Mouse (Mus musculus): ENCODE data around the gene Gadd45b. TPM values are rescaled to one million over a fixed set of nuclear protein-coding genes. Genes with fewer than 3 reads are reported as not detected.

Gadd45b gene
- 4.0 and 4.9 TPM in 2 replicates for polyA plus RNA-seq (2015; fragmentation: Nextera tagmentation; extraction: Ambion mirVana)

DNA sequence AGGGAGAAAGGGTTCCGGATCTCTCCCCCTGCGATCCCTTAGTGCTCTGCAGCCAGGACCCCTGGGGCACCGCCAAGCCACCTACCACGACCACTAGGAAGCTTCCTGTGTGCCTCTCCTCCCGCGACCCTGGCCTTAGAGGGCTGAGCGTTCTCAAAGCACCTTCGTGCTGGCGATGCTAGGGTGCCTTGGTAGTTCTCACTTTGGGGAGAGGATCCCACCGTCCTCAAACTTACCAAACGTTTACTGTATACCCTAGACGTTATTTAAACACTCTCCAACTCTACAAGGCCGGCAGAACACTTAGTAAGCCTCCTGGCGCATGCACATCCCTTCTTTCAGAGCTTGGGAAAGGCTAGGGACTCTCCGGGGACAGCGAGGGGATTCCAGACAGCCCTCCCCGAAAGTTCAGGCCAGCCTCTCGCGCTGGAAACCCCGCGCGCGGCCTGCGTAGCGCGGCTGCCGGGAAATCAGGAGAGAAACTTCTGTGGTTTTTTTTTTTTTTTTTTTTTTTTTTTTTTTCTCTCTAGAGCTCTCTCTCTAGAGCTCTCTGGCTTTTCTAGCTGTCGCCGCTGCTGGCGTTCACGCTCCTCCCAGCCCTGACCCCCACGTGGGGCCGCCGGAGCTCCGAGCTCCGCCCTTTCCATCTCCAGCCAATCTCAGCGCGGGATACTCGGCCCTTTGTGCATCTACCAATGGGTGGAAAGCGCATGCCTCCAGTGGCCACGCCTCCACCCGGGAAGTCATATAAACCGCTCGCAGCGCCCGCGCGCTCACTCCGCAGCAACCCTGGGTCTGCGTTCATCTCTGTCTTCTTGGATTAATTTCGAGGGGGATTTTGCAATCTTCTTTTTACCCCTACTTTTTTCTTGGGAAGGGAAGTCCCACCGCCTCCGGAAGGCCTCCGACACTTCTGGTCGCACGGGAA is at the start of gene Gadd45b:
Gene Gadd45b (plus strand): TSS at position 775 of the 928 bp plus-strand sequence.
- Histone ChIP-seq H3K27ac (peak within 1 kb of the TSS; percentile 74), H3K4me2 (replicated peaks) (peak within 1 kb of the TSS; percentile 79), H3K27me3 (peaks cover 43% of the 10 kb centered on the region), H3K9me3 (no peaks in the 10 kb centered on the region), H3K4me3 (replicated peaks) (peak within 1 kb of the TSS; percentile 51), H3K9ac (replicated peaks) (peak within 1 kb of the TSS; percentile 73), H3K36me3 (no peaks in the 10 kb centered on the region), H3K4me1 (replicated peaks) (peaks cover 47% of the 10 kb centered on the region)
- peak; percentile 83 for ATAC-seq
- 0% methylated on average over 56 of the region's 56 CpGs for WGBS

DNA sequence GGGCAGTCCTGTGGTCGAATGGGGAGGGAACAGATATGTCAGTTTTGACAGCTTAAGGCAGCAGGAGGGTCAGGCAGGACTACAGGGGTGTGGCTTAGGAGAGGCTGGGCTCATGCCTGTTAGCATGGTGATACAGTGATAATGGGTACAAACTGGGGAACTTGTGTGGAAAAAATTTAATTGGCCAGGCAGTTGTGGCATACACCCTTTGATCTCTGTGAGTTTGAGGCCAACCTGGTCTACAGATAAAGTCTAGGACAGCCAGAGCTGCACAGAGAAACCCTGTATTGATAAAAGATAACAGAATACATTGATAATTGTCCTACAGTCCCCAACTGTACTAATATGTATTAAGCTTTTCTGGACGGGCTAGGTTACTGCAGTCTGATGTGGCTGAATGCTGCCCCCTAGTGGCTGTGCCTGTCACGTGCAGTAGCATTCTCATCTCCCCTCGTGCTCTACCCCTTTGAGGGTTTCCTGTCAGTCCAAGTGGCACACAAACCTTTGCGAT is 49.7 kb upstream of the Gadd45b start:
- Histone ChIP-seq H3K27me3 (no peaks in the 10 kb centered on the region), H3K9me3 (no peaks in the 10 kb centered on the region), H3K27ac (no peak overlapping the region), H3K4me3 (replicated peaks) (no peak overlapping the region), H3K4me1 (replicated peaks) (0 out of 2 replicates have a peak, but pooled peaks cover 3% of the 10 kb centered on the region), H3K4me2 (replicated peaks) (no peak overlapping the region), H3K36me3 (no peaks in the 10 kb centered on the region), H3K9ac (replicated peaks) (no peak overlapping the region)
- WGBS, result 21% methylated on average over 5 of the region's 5 CpGs
- no peak for ATAC-seq

DNA sequence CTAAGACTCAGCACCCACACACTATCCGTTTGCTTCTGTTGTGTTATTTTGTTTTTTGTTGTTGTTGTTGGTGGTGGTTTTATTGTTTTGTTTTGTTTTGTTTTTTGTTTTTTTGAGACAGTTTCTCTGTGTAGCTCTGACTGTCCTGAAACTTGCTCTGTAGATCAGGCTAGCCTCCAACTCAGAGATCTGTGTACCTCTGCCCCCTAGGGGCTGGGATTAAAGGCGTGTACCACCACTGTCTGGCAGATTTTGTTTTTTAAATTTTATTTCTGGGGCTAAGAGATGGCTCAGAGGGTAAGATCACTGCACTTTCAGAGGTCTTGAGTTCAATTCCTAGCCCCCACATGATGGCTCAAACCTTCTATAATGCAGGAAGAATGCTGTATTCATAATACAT is 49.0 kb upstream of the Gadd45b start:
- no peak for ATAC-seq
- 74% methylated on average over 2 of the region's 2 CpGs for WGBS
- Histone ChIP-seq H3K9ac (replicated peaks) (no peak overlapping the region), H3K36me3 (no peaks in the 10 kb centered on the region), H3K4me2 (replicated peaks) (no peak overlapping the region), H3K4me1 (replicated peaks) (0 out of 2 replicates have a peak, but pooled peaks cover 3% of the 10 kb centered on the region), H3K27ac (no peak overlapping the region), H3K4me3 (replicated peaks) (no peak overlapping the region), H3K27me3 (no peaks in the 10 kb centered on the region), H3K9me3 (no peaks in the 10 kb centered on the region)

DNA sequence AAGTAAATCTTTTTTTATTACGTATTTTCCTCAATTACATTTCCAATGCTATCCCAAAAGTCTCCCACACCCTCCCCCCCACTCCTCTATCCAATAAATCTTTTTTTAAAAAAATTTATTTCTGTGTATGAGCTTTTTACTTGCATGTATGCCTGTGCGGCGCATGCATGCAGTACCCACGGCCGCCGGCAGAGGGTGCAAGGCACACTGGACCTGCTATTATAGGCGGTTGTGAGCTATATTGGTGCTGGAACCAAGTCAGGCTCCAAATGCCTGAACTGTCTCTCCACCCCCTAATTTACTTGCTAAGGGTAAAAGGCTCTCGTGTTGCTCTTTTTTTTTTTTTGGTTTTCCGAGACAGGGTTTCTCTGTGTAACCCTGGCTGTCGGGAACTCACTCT is 48.6 kb upstream of the Gadd45b start:
- Histone ChIP-seq H3K36me3 (no peaks in the 10 kb centered on the region), H3K9ac (replicated peaks) (no peak overlapping the region), H3K9me3 (no peaks in the 10 kb centered on the region), H3K4me1 (replicated peaks) (0 out of 2 replicates have a peak, but pooled peaks cover 1% of the 10 kb centered on the region), H3K4me2 (replicated peaks) (no peak overlapping the region), H3K27me3 (no peaks in the 10 kb centered on the region), H3K4me3 (replicated peaks) (no peak overlapping the region), H3K27ac (no peak overlapping the region)
- WGBS, result 28% methylated on average over 10 of the region's 10 CpGs
- no peak for ATAC-seq

DNA sequence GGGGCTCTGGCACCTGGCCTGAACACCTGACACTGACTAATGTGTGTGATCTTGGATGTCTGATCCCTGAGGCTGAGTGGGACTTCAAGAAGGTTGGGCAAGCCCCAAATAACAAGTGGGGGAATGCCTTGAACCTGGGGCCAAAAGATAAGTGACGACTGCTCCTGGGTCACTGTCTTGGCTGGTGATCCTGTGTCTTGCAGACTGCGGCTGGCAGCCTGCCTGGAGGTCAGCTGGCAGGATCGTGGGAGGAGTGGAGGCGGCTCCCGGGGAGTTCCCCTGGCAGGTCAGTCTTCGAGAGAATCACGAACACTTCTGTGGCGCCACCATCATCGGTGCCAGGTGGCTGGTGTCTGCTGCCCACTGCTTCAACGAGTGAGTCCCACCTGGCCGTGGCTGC is 42.7 kb upstream of the Gadd45b start:
- H3K9me3 ChIP-seq, result no peaks in the 10 kb centered on the region
- H3K4me3 ChIP-seq (replicated peaks), result no peak overlapping the region
- H3K27me3 ChIP-seq, result peaks cover 24% of the 10 kb centered on the region
- 81% methylated on average over 11 of the region's 11 CpGs for WGBS
- ATAC-seq, result no peak
- no peak overlapping the region for H3K27ac ChIP-seq
- no peak overlapping the region for H3K4me2 ChIP-seq (replicated peaks)
- H3K9ac ChIP-seq (replicated peaks), result no peak overlapping the region
- no peaks in the 10 kb centered on the region for H3K36me3 ChIP-seq
- no peaks in the 10 kb centered on the region for H3K4me1 ChIP-seq (replicated peaks)

DNA sequence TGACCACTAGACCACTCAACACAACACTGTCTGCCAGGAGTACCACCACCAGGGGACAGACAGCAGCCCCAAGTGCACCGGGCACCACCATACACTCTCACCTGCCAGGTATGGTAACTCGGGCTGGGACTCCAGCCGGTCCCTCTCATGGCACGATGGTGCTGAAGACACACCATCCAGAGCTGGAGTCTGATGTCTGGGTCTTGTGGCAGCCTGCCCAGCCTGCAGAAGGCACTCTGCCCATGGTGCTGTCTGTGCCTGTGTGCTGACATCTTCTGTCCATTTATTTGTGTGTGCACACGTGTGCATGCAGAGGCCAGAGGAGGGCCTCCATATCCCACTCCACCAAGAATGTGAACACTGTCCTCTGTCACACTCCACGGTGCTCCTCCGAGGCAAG is 34.8 kb upstream of the Gadd45b start:
- WGBS, result 89% methylated on average over 7 of the region's 7 CpGs
- H3K4me3 ChIP-seq (replicated peaks), result no peak overlapping the region
- peaks cover 19% of the 10 kb centered on the region for H3K4me1 ChIP-seq (replicated peaks)
- no peak for ATAC-seq
- H3K36me3 ChIP-seq, result peaks cover 21% of the 10 kb centered on the region
- peaks cover 2% of the 10 kb centered on the region; the same call in 1 of the 2 replicates for H3K27me3 ChIP-seq
- H3K9ac ChIP-seq (replicated peaks), result no peak overlapping the region
- H3K27ac ChIP-seq, result no peak overlapping the region
- no peak overlapping the region for H3K4me2 ChIP-seq (replicated peaks)
- H3K9me3 ChIP-seq, result no peaks in the 10 kb centered on the region

DNA sequence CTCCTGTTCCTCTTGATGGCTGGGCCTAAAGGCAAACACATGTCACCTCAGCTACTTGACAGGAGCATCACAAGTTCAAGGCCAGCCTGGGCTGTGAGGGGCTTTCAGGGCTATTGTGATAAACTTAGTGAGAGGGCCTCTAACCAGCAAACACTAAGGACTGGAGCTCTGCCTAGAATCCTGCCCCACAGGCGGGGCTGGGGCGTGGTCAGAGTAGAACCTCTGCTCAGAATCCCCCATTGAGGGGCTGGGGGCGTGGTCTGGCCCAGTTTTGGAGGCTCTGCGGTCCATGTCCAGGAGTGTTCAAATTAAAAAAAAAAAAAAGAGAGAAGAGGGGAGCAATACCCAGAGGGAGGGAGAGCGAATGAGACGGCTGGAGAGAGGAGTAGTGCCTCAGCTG is 34.2 kb upstream of the Gadd45b start:
- WGBS, result 79% methylated on average over 6 of the region's 6 CpGs
- no peak overlapping the region for H3K27ac ChIP-seq
- peaks cover 21% of the 10 kb centered on the region for H3K36me3 ChIP-seq

DNA sequence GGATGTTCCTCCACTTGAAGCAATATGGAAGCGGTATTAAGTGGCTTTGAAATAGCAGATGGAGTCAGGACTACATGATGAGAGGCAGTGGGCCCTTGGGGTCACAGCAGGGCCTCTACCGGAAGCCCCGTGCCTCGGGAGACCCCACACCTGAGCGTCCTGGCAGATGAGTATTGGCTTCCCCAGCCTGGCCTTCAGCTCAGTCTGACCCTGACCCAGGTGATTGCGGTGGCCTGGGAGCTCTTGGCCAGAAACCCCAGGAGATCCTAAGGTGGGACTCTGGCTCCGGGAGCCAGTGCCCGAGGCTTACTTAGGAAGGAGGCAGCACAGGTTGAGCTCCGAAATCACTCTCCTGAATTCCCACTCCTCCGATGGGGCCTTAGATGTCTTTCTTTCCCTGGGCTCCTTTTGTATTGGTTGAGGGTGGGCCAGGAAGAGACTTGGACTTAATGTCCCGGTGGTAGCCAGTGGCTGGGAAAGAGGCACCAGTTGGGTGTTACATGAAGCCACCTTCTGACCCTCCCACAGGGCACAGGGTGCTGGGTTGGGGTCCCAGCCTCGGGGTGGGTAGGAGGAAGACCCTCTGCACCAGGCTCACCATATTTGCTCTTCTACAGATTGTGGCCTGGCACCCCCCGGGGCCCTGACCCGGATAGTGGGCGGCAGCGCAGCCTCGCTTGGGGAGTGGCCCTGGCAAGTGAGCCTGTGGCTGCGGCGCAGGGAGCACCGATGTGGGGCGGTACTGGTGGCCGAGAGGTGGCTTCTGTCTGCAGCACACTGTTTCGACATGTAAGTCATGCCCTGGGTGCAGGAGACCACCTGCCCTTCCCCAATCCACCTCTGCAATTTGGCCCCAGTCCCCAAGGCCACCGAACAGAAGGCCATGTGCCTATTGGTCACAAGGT is 33.0 kb upstream of the Gadd45b start:
- 72% methylated on average over 24 of the region's 24 CpGs for WGBS
- no peak overlapping the region for H3K4me3 ChIP-seq (replicated peaks)
- no peaks in the 10 kb centered on the region for H3K9me3 ChIP-seq
- H3K9ac ChIP-seq (replicated peaks), result no peak overlapping the region
- H3K4me1 ChIP-seq (replicated peaks), result peaks cover 19% of the 10 kb centered on the region
- no peak for ATAC-seq
- H3K27me3 ChIP-seq, result no peaks in the 10 kb centered on the region
- H3K27ac ChIP-seq, result no peak overlapping the region
- peaks cover 22% of the 10 kb centered on the region for H3K36me3 ChIP-seq
- no peak overlapping the region for H3K4me2 ChIP-seq (replicated peaks)

More for the DNA sequence above, 34.2 kb upstream of the Gadd45b start:
- no peaks in the 10 kb centered on the region for H3K27me3 ChIP-seq
- no peaks in the 10 kb centered on the region for H3K9me3 ChIP-seq
- peaks cover 19% of the 10 kb centered on the region for H3K4me1 ChIP-seq (replicated peaks)
- no peak overlapping the region for H3K9ac ChIP-seq (replicated peaks)
- no peak overlapping the region for H3K4me2 ChIP-seq (replicated peaks)
- ATAC-seq, result no peak
- H3K4me3 ChIP-seq (replicated peaks), result no peak overlapping the region

DNA sequence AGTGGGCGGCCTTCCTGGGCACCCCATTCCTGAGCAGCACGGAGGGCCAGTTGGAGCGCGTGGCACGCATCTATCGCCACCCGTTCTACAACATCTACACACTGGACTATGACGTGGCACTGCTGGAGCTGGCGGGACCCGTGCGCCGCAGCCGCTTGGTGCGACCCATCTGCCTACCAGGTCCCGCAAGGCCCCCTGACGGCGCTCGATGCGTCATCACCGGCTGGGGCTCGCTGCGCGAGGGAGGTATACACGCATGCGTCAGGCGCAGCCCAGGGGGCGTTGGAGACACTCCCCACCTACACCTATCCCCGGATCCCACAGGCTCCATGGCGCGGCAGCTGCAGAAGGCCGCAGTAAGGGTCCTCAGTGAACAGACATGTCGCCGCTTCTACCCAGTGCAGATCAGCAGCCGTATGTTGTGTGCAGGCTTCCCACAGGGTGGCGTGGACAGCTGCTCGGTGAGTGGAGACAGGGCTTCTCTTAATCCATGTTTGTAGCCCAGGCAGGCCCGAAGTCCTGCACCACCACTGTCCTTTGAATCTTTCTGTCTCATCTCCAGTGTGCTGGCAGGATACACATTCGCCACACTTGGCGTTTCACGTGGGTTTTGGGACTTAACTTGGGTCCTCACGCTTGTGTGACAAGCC is 31.9 kb upstream of the Gadd45b start:
- Histone ChIP-seq H3K4me1 (replicated peaks) (peaks cover 19% of the 10 kb centered on the region), H3K27ac (no peak overlapping the region), H3K9ac (replicated peaks) (peak overlapping the region; percentile 39; the same call in 1 of the 2 replicates), H3K27me3 (no peaks in the 10 kb centered on the region), H3K4me3 (replicated peaks) (no peak overlapping the region), H3K9me3 (no peaks in the 10 kb centered on the region), H3K36me3 (peaks cover 33% of the 10 kb centered on the region), H3K4me2 (replicated peaks) (0 out of 2 replicates have a peak overlapping the region, but pooled peaks have one; percentile 15)
- 29% methylated on average over 41 of the region's 41 CpGs for WGBS
- ATAC-seq, result no peak

DNA sequence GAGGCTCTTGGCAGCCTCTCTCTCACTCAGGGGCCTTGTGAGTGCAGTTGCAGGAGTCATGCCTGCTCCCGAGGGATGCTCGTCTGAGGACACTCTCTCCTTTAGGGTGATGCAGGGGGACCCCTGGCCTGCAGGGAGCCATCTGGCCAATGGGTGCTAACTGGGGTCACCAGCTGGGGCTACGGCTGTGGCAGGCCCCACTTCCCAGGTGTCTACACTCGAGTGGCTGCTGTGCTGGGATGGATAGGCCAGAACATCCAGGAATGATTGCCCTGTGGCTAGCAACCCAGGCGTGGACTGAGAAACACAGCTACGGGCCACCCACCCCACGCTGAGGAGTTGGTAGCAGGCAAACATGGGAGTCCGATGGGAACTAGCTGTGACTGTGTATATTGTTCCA is 30.8 kb upstream of the Gadd45b start:
- WGBS, result 90% methylated on average over 8 of the region's 8 CpGs
- Histone ChIP-seq H3K9ac (replicated peaks) (peak overlapping the region; percentile 89; the same call in 1 of the 2 replicates), H3K4me2 (replicated peaks) (peak overlapping the region; percentile 78)

DNA sequence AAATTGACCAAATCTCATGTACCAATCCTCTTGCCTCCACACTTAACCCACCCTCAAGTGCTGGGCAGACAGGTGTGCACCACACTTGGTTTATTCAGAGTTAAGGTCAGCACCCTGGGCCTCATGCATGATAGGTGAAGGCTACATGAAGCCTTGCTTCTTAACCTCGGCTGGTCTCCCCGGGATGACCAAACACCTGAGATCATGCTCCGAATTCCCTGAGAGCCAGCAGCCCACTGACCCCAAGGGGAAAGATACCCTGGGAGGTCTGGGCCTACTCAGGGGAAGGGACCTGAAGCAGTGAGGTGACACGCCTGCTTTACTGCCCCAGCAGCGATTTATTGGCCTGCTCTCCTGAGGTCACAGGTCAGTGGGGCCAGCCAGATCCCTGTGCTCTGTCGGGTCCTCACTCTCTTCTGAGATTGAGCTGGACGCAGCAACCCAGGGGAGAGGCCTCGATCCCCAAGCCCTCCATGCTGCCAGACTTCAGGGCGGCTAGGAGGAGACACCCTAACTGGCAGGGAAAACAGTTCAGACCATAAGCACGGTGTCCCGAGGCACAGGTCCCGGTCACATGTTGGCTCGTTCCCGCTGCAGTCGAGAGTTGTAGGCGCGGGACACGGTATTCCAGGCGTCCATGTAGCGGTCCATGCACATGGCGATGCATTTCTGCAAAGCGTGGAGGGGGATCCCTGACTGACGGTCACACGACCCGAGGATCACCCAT is 30.1 kb upstream of the Gadd45b start:
- peaks cover 19% of the 10 kb centered on the region for H3K4me1 ChIP-seq (replicated peaks)
- peaks cover 51% of the 10 kb centered on the region for H3K36me3 ChIP-seq
- H3K27ac ChIP-seq, result peak overlapping the region; percentile 89
- ATAC-seq, result no peak; the same call in 1 of the 2 replicates
- H3K9ac ChIP-seq (replicated peaks), result peak overlapping the region; percentile 89
- H3K9me3 ChIP-seq, result no peaks in the 10 kb centered on the region
- WGBS, result 14% methylated on average over 25 of the region's 25 CpGs
- no peaks in the 10 kb centered on the region for H3K27me3 ChIP-seq
- peak overlapping the region; percentile 90 for H3K4me3 ChIP-seq (replicated peaks)
- peak overlapping the region; percentile 78 for H3K4me2 ChIP-seq (replicated peaks)

More for the DNA sequence above, 30.8 kb upstream of the Gadd45b start:
- H3K9me3 ChIP-seq, result no peaks in the 10 kb centered on the region
- no peak for ATAC-seq
- no peak overlapping the region for H3K27ac ChIP-seq
- H3K4me1 ChIP-seq (replicated peaks), result peaks cover 19% of the 10 kb centered on the region
- no peaks in the 10 kb centered on the region for H3K27me3 ChIP-seq
- peaks cover 44% of the 10 kb centered on the region for H3K36me3 ChIP-seq
- H3K4me3 ChIP-seq (replicated peaks), result peak overlapping the region; percentile 90
